Comparison of ENCODE assay signal across 8 mouse cellular contexts in the genomic region with DNA sequence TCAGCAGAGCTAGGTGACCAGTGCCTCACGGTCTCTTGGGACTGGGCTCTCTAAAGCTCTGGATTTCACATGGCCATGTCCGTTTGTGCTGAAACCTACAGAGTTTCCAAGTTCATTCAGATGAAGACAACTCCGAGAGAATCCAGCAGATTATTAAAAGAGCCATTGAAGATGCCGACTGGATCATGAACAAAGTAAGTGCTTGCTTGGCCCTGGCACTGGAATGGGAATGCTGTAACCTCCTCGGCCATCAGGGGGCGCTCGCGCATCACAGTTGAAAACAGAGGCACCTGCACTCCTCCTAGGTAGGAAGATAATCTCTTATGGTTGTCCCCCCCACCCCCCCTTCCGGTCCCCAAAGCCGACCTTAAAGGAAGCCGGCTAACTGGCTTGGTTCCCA. TPM values are rescaled to one million over a fixed set of nuclear protein-coding genes. Genes with fewer than 3 reads are reported as not detected.
DNase-seq lines count a peak whose midpoint lies in the region; ATAC-seq and TF ChIP-seq lines count a peak whose summit lies in the region.

No protein-coding gene starts in this region.

- no peak for TF ChIP-seq POLR2A in thymus, adult 2 months (IDR thresholded peaks at IDR 0.05; ENCODE audit: control insufficient read depth, extremely low read depth, insufficient read depth, low read length, poor library complexity)

- no peak overlapping the region for H3K27ac ChIP-seq in forebrain, embryonic 10.5 days
- H3K27ac ChIP-seq in forebrain, embryonic 15.5 days (replicated peaks) = no peak overlapping the region
- no peak overlapping the region for H3K27ac ChIP-seq in neural tube, embryonic 11.5 days (ENCODE audit: low read depth, low read length)
- H3K27ac ChIP-seq in thymus, adult 2 months (ENCODE audit: control insufficient read depth, insufficient read depth, low read length) = peak overlapping the region; percentile 19; the same call in 1 of the 2 replicates

- no peak for ATAC-seq in forebrain, embryonic 15.5 days (replicated peaks)
- ATAC-seq in neural tube, embryonic 11.5 days (ENCODE audit: insufficient read depth, low FRiP score, low TSS enrichment) = no peak

- no peak overlapping the region for H3K4me2 ChIP-seq in forebrain, embryonic 15.5 days (replicated peaks)
- no peak overlapping the region for H3K4me2 ChIP-seq in neural tube, embryonic 11.5 days (ENCODE audit: low read depth)

- peaks cover 18% of the 10 kb centered on the region for H3K36me3 ChIP-seq in forebrain, embryonic 10.5 days (replicated peaks)
- 0 out of 2 replicates have a peak, but pooled peaks cover 5% of the 10 kb centered on the region for H3K36me3 ChIP-seq in forebrain, embryonic 15.5 days
- H3K36me3 ChIP-seq in neural tube, embryonic 11.5 days (ENCODE audit: control insufficient read depth, insufficient read depth, low read length) = no peaks in the 10 kb centered on the region
- H3K36me3 ChIP-seq in thymus, adult 2 months (ENCODE audit: control insufficient read depth, insufficient read depth, low read length) = no peaks in the 10 kb centered on the region

- peak; percentile 71 for DNase-seq in forebrain, embryonic 10.5 days (ENCODE audit: extremely low spot score, low spot score)
- DNase-seq in ovary, postnatal 10 days (ENCODE audit: low spot score) = peak; percentile 35
- DNase-seq in ovary, adult 18-20 months (ENCODE audit: low spot score) = no peak
- DNase-seq in embryo, embryonic 10.5 days (ENCODE audit: low spot score) = peak; percentile 70
- peak; percentile 73 to 77 for DNase-seq in layer of hippocampus, postnatal 10 days (ENCODE audit: low spot score in 2 of 2)
- DNase-seq in neural tube, embryonic 11.5 days (ENCODE audit: low spot score) = peak; percentile 75
- DNase-seq in thymus, adult 2 months = peak; percentile 89

- H3K4me3 ChIP-seq in forebrain, embryonic 10.5 days = no peak overlapping the region
- H3K4me3 ChIP-seq in forebrain, embryonic 15.5 days = no peak overlapping the region
- H3K4me3 ChIP-seq in neural tube, embryonic 11.5 days (ENCODE audit: low read depth, low read length) = no peak overlapping the region
- H3K4me3 ChIP-seq in thymus, adult 2 months (ENCODE audit: control insufficient read depth, insufficient read depth, low read length) = no peak overlapping the region

- H3K27me3 ChIP-seq in forebrain, embryonic 10.5 days (ENCODE audit: poor library complexity, severe bottlenecking) = peaks cover 6% of the 10 kb centered on the region; the same call in 1 of the 2 replicates
- no peaks in the 10 kb centered on the region for H3K27me3 ChIP-seq in forebrain, embryonic 15.5 days
- no peaks in the 10 kb centered on the region for H3K27me3 ChIP-seq in neural tube, embryonic 11.5 days (ENCODE audit: control insufficient read depth, insufficient read depth, low read length)
- H3K27me3 ChIP-seq in thymus, adult 2 months (ENCODE audit: control insufficient read depth, insufficient read depth, low read length) = no peaks in the 10 kb centered on the region

- TF ChIP-seq CTCF in thymus, adult 2 months (IDR thresholded peaks at IDR 0.05; ENCODE audit: borderline replicate concordance, control insufficient read depth, extremely low read depth, insufficient read depth, low read length, poor library complexity) = peak; percentile 77; the same call in 1 of the 2 replicates

- WGBS in forebrain, embryonic 10.5 days = 10% methylated on average over 11 of the region's 11 CpGs
- 10% methylated on average over 11 of the region's 11 CpGs for WGBS in forebrain, embryonic 15.5 days
- WGBS in neural tube, embryonic 11.5 days = 11% methylated on average over 11 of the region's 11 CpGs
- 15% methylated on average over 11 of the region's 11 CpGs for WGBS in thymus, adult 2 months

- H3K9me3 ChIP-seq in forebrain, embryonic 10.5 days = no peaks in the 10 kb centered on the region
- no peaks in the 10 kb centered on the region for H3K9me3 ChIP-seq in forebrain, embryonic 15.5 days
- no peaks in the 10 kb centered on the region for H3K9me3 ChIP-seq in neural tube, embryonic 11.5 days (ENCODE audit: control insufficient read depth, low read length)

- peaks cover 10% of the 10 kb centered on the region; the same call in 1 of the 2 replicates for H3K4me1 ChIP-seq in forebrain, embryonic 10.5 days
- no peaks in the 10 kb centered on the region; the same call in 1 of the 2 replicates for H3K4me1 ChIP-seq in forebrain, embryonic 15.5 days
- H3K4me1 ChIP-seq in neural tube, embryonic 11.5 days (ENCODE audit: control insufficient read depth, insufficient read depth, low read length) = no peaks in the 10 kb centered on the region
- H3K4me1 ChIP-seq in thymus, adult 2 months (replicated peaks; ENCODE audit: control insufficient read depth, insufficient read depth, low read length) = peaks cover 23% of the 10 kb centered on the region

- no peak overlapping the region for H3K9ac ChIP-seq in forebrain, embryonic 15.5 days (replicated peaks)
- H3K9ac ChIP-seq in neural tube, embryonic 11.5 days (ENCODE audit: low read length) = no peak overlapping the region

RNA-seq across cellular contexts. Expression of gene Lyrm9, which starts 11.6 kb away (rescaled TPM):
- polyA plus RNA-seq in forebrain, embryonic 10.5 days (2016; fragmentation: Nextera tagmentation; extraction: Ambion mirVana) = 23.4 and 26.2 TPM in 2 replicates
- polyA plus RNA-seq in forebrain, embryonic 15.5 days (2015; fragmentation: Nextera tagmentation; extraction: Ambion mirVana) = 29.7 and 32.7 TPM in 2 replicates
- total RNA-seq in layer of hippocampus, postnatal 10 days (2021) = 10 to 100 TPM; 23.5 to 24.6 TPM
- polyA plus RNA-seq in neural tube, embryonic 11.5 days (2014; fragmentation: Nextera tagmentation; extraction: Ambion mirVana) = 16.6 and 21.6 TPM in 2 replicates
- 20.7 and 28.1 TPM in 2 replicates for polyA plus RNA-seq in thymus, adult 2 months (2012; rRNA removed)
